Mouse (Mus musculus) stomach, embryonic 14.5 days (tissue): ENCODE results near the gene Inmt. TPM values are rescaled to one million over a fixed set of nuclear protein-coding genes. Genes with fewer than 3 reads are reported as not detected.

Source experiments
- ATAC-seq: fragments of 200-750 bp; cut with Nextera tagmentation; 2 replicates; pipeline ENCODE4 v1.8.0; 2017; ENCODE audit warnings: low read depth, moderate TSS enrichment; ENCODE audit not compliant: insufficient number of reproducible peaks, insufficient read depth, low FRiP score
- H3K27ac ChIP-seq: fragments of 300-500 bp; sonication (generic); 2 replicates; pipeline ENCODE4 v1.5.1; 2014; ENCODE audit warnings: mild to moderate bottlenecking, low read length, moderate library complexity, mixed read lengths
- H3K27me3 ChIP-seq: fragments of 300-500 bp; sonication (generic); 2 replicates; pipeline ENCODE4 v1.6.1; 2014; ENCODE audit warnings: low read length, control low read depth, mixed read lengths; ENCODE audit not compliant: control insufficient read depth, insufficient read depth
- H3K36me3 ChIP-seq: fragments of 300-500 bp; sonication (generic); 2 replicates; pipeline ENCODE4 v1.6.1; 2014; ENCODE audit warnings: mild to moderate bottlenecking, control low read depth, low read length, moderate library complexity, mixed read lengths; ENCODE audit not compliant: control insufficient read depth, insufficient read depth
- H3K4me1 ChIP-seq: fragments of 300-500 bp; sonication (generic); 2 replicates; pipeline ENCODE4 v1.6.1; 2014; ENCODE audit warnings: low read length, control low read depth, mixed read lengths; ENCODE audit not compliant: control insufficient read depth, insufficient read depth
- H3K4me2 ChIP-seq: fragments of 300-500 bp; sonication (generic); replicated peaks from 2 replicates; pipeline ENCODE4 v1.6.1; 2014; ENCODE audit warnings: low read depth, low read length, control low read depth
- H3K4me3 ChIP-seq: fragments of 300-500 bp; sonication (generic); 2 replicates; pipeline ENCODE4 v1.5.1; 2014; ENCODE audit warnings: low read depth, low read length, control low read depth
- H3K9ac ChIP-seq: fragments of 300-500 bp; sonication (generic); replicated peaks from 2 replicates; pipeline ENCODE4 v1.6.1; 2014; ENCODE audit warnings: low read depth, mild to moderate bottlenecking, control low read depth, low read length, moderate library complexity, mixed read lengths
- H3K9me3 ChIP-seq: fragments of 300-500 bp; sonication (generic); 2 replicates; pipeline ENCODE4 v1.6.1; 2016; ENCODE audit warnings: low read depth, low read length, control low read depth; ENCODE audit not compliant: control insufficient read depth
- WGBS: fragments of 180-500 bp; shearing (Covaris S2); extraction: QIAGEN DNeasy Blood & Tissue Kit; methylation state at CpG from one replicate; pipeline ENCODE4 v1.1.7; 2014; 5-methylcytosine and 5-hydroxymethylcytosine counted together
- polyA plus RNA-seq: library from polyadenylated mRNA; unstranded; fragments of >200 nt; fragmentation: Nextera tagmentation; extraction: Ambion mirVana; gene quantifications from 2 replicates; pipeline ENCODE4 v1.2.1, GENCODE M21; 2014

Gene Inmt
- polyA plus RNA-seq, 1 experiment from 2014 or later: 0.62 TPM

DNA sequence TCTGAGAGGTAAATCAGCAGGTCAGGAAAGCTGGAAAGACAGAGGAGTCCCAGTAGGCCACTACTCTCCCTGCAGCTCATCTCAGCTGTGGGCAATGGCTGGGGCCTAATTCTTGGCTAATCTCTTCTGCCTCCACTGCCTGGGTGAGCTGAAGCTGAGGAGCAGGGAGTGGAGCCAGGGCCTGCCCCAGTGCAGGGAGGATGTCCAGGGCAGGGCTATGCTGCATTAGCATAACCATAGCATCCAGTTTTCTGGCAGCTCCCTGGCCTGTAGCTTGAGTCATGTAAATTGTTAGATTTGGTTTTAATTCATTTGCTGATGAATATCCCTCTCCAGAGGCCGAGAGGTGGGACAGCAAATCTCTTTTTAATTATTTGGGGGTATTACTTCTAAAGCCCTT lies 15.6 kb downstream of the Inmt start:
- no peak for ATAC-seq
- Histone ChIP-seq H3K4me2 (no peak overlapping the region), H3K9ac (no peak overlapping the region), H3K27ac (no peak overlapping the region), H3K4me1 (no peaks in the 10 kb centered on the region), H3K9me3 (no peaks in the 10 kb centered on the region), H3K36me3 (no peaks in the 10 kb centered on the region), H3K4me3 (no peak overlapping the region), H3K27me3 (no peaks in the 10 kb centered on the region)
- WGBS: 67% methylated on average over 1 of the region's 1 CpGs

DNA sequence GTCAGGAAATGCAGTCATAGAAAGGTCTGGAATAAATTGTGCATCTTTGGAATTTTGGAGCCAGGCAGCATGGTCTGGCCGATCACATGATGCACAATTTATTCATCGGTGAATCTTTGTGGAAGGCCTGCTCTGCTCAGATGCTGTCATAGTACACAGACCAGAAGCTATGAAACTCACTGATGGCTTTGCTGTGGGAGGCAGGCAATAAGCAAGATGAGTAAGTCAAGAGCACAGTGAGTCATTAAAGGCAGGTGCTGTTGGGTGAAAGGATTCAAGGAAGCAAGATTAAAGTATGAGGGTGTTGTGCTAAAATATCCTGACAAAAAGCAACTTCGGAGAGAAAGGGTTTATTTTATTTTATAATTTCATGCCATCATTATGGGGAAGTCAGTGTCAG lies 22.6 kb downstream of the Inmt start:
- WGBS: 95% methylated on average over 3 of the region's 3 CpGs

DNA sequence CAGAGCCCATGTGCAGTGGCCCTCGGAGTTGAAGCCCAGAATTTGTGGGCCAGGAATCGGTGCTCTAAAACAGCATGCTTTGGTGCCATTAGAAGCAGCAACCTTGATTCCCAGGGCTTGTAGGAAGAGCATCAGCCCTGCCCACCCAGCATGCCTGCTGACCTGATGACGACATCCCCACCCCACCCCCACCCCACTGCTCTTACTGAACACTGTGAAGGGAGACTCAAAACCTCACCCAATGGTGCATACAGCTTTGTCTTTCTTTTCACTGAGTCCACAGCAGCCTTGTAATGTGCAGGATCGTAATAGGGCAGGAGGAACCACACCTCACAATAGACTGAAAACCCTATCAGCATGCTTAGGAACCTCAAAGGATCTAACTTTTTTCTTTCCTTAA lies 28.7 kb downstream of the Inmt start:
- no peak for ATAC-seq
- WGBS: 59% methylated on average over 4 of the region's 4 CpGs
- H3K9me3 ChIP-seq: 0 out of 2 replicates have a peak, but pooled peaks cover 2% of the 10 kb centered on the region
- no peaks in the 10 kb centered on the region for H3K36me3 ChIP-seq
- H3K4me1 ChIP-seq: no peaks in the 10 kb centered on the region
- H3K27ac ChIP-seq: no peak overlapping the region
- H3K9ac ChIP-seq: no peak overlapping the region
- H3K4me2 ChIP-seq: no peak overlapping the region
- H3K4me3 ChIP-seq: no peak overlapping the region
- H3K27me3 ChIP-seq: no peaks in the 10 kb centered on the region

More for the DNA sequence above, 22.6 kb downstream of the Inmt start:
- no peak overlapping the region for H3K9ac ChIP-seq
- no peaks in the 10 kb centered on the region for H3K4me1 ChIP-seq
- no peaks in the 10 kb centered on the region for H3K27me3 ChIP-seq
- H3K9me3 ChIP-seq: no peaks in the 10 kb centered on the region
- no peaks in the 10 kb centered on the region for H3K36me3 ChIP-seq
- no peak overlapping the region for H3K4me3 ChIP-seq
- H3K27ac ChIP-seq: no peak overlapping the region
- H3K4me2 ChIP-seq: no peak overlapping the region
- no peak for ATAC-seq

DNA sequence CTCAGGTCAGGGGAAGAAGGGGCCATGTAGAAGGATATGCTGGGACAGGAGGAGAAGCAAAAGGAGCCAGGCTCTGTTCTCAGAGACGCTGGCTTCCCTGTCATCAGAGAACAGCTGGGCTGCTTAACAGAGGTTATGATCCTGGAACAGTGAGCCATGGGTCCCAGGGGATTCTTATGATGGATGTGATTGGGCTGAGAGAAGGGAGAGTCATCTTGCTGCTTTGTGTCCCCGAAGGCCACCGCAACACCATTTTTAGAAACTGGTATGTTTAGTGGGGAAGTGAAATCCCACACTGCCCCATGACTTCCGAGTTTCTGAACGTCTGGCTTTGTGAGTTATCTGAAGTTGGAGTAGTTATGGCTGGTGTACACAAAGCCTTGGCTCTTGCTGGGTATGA lies 29.6 kb downstream of the Inmt start:
- H3K9ac ChIP-seq: no peak overlapping the region
- H3K4me1 ChIP-seq: no peaks in the 10 kb centered on the region
- H3K4me3 ChIP-seq: no peak overlapping the region
- no peak for ATAC-seq
- no peaks in the 10 kb centered on the region for H3K27me3 ChIP-seq
- WGBS: 72% methylated on average over 5 of the region's 5 CpGs
- no peak overlapping the region for H3K4me2 ChIP-seq
- H3K27ac ChIP-seq: no peak overlapping the region
- H3K36me3 ChIP-seq: no peaks in the 10 kb centered on the region
- 0 out of 2 replicates have a peak, but pooled peaks cover 2% of the 10 kb centered on the region for H3K9me3 ChIP-seq

DNA sequence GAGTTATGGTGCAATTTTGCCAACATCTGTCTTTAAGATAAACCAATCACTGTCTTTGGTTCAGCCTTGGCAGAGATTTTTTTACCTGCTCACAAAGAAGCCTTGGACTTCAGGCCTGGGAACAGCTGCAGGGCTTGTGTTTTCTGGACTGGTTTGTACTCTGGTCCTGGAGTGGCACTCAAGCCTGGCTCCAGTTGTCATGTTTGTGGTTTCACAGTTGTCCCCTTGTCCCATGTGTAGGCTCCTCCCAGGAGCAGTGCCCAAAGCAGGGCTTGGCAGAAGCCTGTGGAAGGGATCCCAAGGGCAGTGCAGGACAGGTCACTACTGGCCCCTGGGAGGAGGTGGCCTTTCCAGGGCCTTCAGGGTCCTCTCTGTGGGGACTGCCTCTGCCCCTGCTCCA lies 36.5 kb downstream of the Inmt start:
- H3K4me1 ChIP-seq: no peaks in the 10 kb centered on the region
- no peaks in the 10 kb centered on the region for H3K9me3 ChIP-seq
- H3K27ac ChIP-seq: no peak overlapping the region
- H3K27me3 ChIP-seq: no peaks in the 10 kb centered on the region
- ATAC-seq: no peak
- no peak overlapping the region for H3K4me2 ChIP-seq
- H3K36me3 ChIP-seq: no peaks in the 10 kb centered on the region
- no peak overlapping the region for H3K4me3 ChIP-seq
- no peak overlapping the region for H3K9ac ChIP-seq

DNA sequence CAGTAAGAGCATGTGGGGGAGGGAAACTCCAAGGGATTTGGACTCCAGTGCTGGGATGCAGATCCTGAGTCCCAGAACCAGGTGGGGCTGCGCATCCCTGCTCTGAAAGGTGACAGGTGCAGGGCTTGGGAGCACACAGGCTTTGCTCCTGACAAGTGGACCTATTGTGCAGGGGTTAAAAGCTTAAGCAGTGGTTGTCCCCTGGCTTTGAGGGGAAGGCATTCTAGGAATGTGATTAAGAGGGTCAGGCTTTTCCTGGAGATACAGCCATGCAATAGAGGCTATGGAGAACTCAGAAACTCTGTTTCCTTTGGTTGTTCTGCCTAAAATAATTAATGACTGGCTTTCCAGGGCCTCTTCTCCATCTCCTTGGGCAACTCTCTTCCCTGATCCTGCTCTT lies 41.4 kb downstream of the Inmt start:
- Histone ChIP-seq H3K4me3 (no peak overlapping the region), H3K4me1 (no peaks in the 10 kb centered on the region), H3K4me2 (no peak overlapping the region), H3K9me3 (no peaks in the 10 kb centered on the region), H3K27me3 (no peaks in the 10 kb centered on the region), H3K36me3 (no peaks in the 10 kb centered on the region), H3K27ac (no peak overlapping the region), H3K9ac (no peak overlapping the region)
- ATAC-seq: no peak
- WGBS: 78% methylated on average over 1 of the region's 1 CpGs

DNA sequence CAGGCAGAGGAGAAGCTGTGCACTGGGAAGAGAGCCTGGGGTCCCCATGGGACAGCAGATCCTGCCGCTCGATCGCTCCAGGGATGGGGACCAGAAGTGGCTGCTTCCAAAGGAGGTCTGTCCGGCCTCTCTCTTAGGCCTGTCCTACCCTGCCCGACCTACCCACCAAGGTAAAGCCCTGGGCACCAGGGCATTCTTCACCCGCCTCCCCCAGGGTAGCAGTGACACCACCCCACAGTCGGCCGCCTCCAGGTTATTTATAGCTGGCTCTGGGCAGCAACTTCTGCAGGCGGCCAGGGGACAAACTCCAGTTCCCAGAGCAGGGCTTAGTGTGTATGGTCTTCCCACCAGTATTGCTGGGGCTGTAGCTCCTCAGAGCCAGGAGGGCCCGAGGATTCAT lies 42.0 kb downstream of the Inmt start, which contains the start of gene Crhr2:
TSS of gene Crhr2 (minus strand) at position 223 of the 400 bp plus-strand sequence.
- H3K4me1 ChIP-seq: no peaks in the 10 kb centered on the region
- H3K9me3 ChIP-seq: no peaks in the 10 kb centered on the region
- H3K36me3 ChIP-seq: no peaks in the 10 kb centered on the region
- H3K4me3 ChIP-seq: no peak within 1 kb of the TSS
- H3K4me2 ChIP-seq: no peak within 1 kb of the TSS
- H3K27ac ChIP-seq: no peak within 1 kb of the TSS
- 74% methylated on average over 10 of the region's 10 CpGs for WGBS
- no peaks in the 10 kb centered on the region for H3K27me3 ChIP-seq
- no peak within 1 kb of the TSS for H3K9ac ChIP-seq
- ATAC-seq: 0 out of 2 replicates have a peak, but pooled peaks have one; percentile 56

DNA sequence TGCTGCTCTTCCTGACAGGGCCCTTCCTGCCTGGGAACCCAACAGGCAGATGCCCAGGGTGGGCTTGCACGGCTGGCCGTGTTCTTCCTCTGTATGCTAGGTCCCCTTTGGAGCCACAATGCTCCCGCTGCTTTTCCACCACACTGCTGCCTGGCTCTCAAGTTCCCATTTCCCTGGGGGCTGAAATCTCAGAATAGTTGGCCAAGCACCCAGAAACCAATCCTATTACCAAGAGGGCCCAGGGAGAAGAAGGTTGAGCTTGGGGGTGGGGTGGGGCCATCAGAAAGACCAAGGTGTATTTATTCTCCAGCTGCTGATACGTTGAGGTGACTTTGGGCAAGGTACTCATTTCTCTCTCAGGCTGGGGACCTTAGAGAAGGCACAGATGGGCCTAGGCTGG lies 43.5 kb downstream of the Inmt start:
- no peak overlapping the region for H3K9ac ChIP-seq
- H3K27ac ChIP-seq: no peak overlapping the region
- no peaks in the 10 kb centered on the region for H3K9me3 ChIP-seq
- no peak overlapping the region for H3K4me2 ChIP-seq
- no peaks in the 10 kb centered on the region for H3K36me3 ChIP-seq
- H3K27me3 ChIP-seq: no peaks in the 10 kb centered on the region
- no peaks in the 10 kb centered on the region for H3K4me1 ChIP-seq
- 86% methylated on average over 4 of the region's 4 CpGs for WGBS
- no peak overlapping the region for H3K4me3 ChIP-seq
- ATAC-seq: no peak

DNA sequence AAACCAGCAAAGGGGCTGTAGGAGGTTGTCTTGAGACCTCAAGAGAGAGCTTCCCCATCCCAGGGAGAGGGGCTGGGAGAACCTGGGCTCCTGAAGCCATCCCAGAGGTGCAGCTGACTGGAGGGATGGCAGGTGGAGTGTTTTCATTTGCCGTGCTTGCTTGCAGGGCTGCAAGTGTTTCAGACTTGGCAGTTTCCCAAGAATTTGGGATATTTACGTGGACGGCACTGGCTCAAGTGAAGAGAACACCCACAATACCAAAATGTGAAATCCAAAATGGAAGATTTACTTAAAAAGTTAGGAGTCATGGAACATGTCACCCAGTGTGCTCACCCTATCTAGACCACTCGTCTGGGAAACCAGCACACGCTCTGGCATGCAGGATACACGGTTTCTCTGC lies 44.2 kb downstream of the Inmt start:
- Histone ChIP-seq H3K27me3 (no peaks in the 10 kb centered on the region), H3K4me3 (no peak overlapping the region), H3K36me3 (no peaks in the 10 kb centered on the region), H3K4me1 (no peaks in the 10 kb centered on the region), H3K4me2 (no peak overlapping the region), H3K27ac (no peak overlapping the region), H3K9me3 (no peaks in the 10 kb centered on the region), H3K9ac (no peak overlapping the region)
- WGBS: 40% methylated on average over 6 of the region's 6 CpGs
- no peak for ATAC-seq
